Mouse (Mus musculus) embryonic facial prominence, embryonic 14.5 days (tissue): ENCODE results near the gene Tgfb3. TPM values are rescaled to one million over a fixed set of nuclear protein-coding genes. Genes with fewer than 3 reads are reported as not detected.

ENCODE experiments used
- ATAC-seq: fragments of 200-750 bp; cut with Nextera tagmentation; 2 replicates; pipeline ENCODE4 v1.8.0; 2017; ENCODE audit warnings: low read depth, moderate number of reproducible peaks, moderate TSS enrichment
- DNase-seq: peaks from one replicate; pipeline ENCODE4 v3.0.0-alpha.2; 2015; ENCODE audit warnings: low spot score
- H3K27ac ChIP-seq: fragments of 300-500 bp; sonication (generic); replicated peaks from 2 replicates; pipeline ENCODE4 v1.5.1; 2014; ENCODE audit warnings: low read depth, mild to moderate bottlenecking, low read length, moderate library complexity
- H3K27me3 ChIP-seq: fragments of 300-500 bp; sonication (generic); replicated peaks from 2 replicates; pipeline ENCODE4 v1.6.1; 2014; ENCODE audit warnings: low read length; ENCODE audit not compliant: control insufficient read depth, insufficient read depth
- H3K36me3 ChIP-seq: fragments of 300-500 bp; sonication (generic); 2 replicates; pipeline ENCODE4 v1.6.1; 2014; ENCODE audit warnings: low read length, mixed read lengths; ENCODE audit not compliant: control insufficient read depth, insufficient read depth
- H3K4me1 ChIP-seq: fragments of 300-500 bp; sonication (generic); 2 replicates; pipeline ENCODE4 v1.6.1; 2014; ENCODE audit warnings: antibody characterized with exemption, low read length; ENCODE audit not compliant: control insufficient read depth, insufficient read depth
- H3K4me2 ChIP-seq: fragments of 300-500 bp; sonication (generic); 2 replicates; pipeline ENCODE4 v1.6.1; 2014; ENCODE audit warnings: low read depth, mild to moderate bottlenecking, low read length, moderate library complexity, mixed read lengths
- H3K4me3 ChIP-seq: fragments of 300-500 bp; sonication (generic); 2 replicates; pipeline ENCODE4 v1.5.1; 2014; ENCODE audit warnings: low read depth, mild to moderate bottlenecking, low read length
- H3K9ac ChIP-seq: fragments of 300-500 bp; sonication (generic); 2 replicates; pipeline ENCODE4 v1.6.1; 2014; ENCODE audit warnings: low read depth, mild to moderate bottlenecking, low read length, moderate library complexity, mixed read lengths
- H3K9me3 ChIP-seq: fragments of 300-500 bp; sonication (generic); 2 replicates; pipeline ENCODE4 v1.6.1; 2016; ENCODE audit warnings: low read length; ENCODE audit not compliant: control insufficient read depth
- WGBS: fragments of 180-500 bp; shearing (Covaris S2); extraction: QIAGEN DNeasy Blood & Tissue Kit; methylation state at CpG from one replicate; pipeline ENCODE4 v1.1.7; 2014; 5-methylcytosine and 5-hydroxymethylcytosine counted together
- polyA plus RNA-seq: library from polyadenylated mRNA; unstranded; fragments of >200 nt; fragmentation: Nextera tagmentation; extraction: Ambion mirVana; gene quantifications from 2 replicates; pipeline ENCODE4 v1.2.1, GENCODE M21; 2014

Tgfb3 gene
- polyA plus RNA-seq, 1 experiment from 2014 or later = 59.4 TPM

DNA sequence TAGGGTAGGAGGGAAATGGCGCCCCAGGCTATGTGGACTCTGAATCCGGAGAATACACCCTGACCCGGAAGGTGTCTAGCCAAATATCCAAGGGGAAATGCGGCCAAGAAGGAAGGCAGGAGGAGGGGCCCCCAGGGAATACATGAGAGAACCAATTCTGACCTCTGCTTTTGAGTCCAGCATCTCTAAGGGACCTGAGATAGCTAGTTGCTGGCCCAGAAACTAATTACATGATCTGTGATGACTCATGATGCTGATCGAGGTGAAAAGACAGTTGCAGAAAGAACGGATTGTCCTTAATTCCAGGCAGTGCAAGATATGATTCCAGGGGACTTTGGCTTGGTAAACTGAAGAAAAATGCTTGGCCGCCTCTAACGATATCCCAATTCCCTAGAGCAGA lies 21.9 kb downstream of the Tgfb3 start:
- no peak overlapping the region for H3K4me3 ChIP-seq
- no peaks in the 10 kb centered on the region for H3K27me3 ChIP-seq
- no peak overlapping the region for H3K27ac ChIP-seq
- peaks cover 46% of the 10 kb centered on the region for H3K36me3 ChIP-seq
- DNase-seq = no peak
- no peak overlapping the region for H3K9ac ChIP-seq
- no peaks in the 10 kb centered on the region for H3K4me1 ChIP-seq
- 84% methylated on average over 8 of the region's 8 CpGs for WGBS
- H3K9me3 ChIP-seq = no peaks in the 10 kb centered on the region
- ATAC-seq = no peak
- H3K4me2 ChIP-seq = no peak overlapping the region

DNA sequence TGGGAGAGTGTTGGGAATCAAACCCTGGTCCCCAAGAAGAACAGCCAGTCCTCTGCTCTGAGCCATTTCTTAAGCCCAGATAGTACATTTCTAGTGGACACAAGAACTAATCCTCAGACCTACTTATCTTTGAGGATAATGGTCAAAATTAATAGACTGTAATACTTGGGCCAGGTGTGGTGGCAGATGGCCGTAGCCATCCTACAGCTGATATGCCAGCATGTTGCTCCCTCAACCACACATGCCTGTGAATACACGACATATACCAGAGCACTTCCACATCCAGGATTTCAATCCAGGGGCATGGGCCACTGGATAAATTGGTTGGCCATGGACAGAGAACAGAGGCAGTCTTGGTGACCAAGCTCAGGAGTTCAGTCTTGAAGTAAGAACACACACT lies 23.5 kb downstream of the Tgfb3 start:
- H3K4me3 ChIP-seq = no peak overlapping the region
- H3K9ac ChIP-seq = no peak overlapping the region
- H3K36me3 ChIP-seq = peaks cover 33% of the 10 kb centered on the region
- WGBS = 97% methylated on average over 2 of the region's 2 CpGs
- no peaks in the 10 kb centered on the region for H3K9me3 ChIP-seq
- H3K4me2 ChIP-seq = no peak overlapping the region
- H3K27ac ChIP-seq = no peak overlapping the region
- ATAC-seq (no peak), DNase-seq (no peak)
- no peaks in the 10 kb centered on the region for H3K27me3 ChIP-seq
- no peaks in the 10 kb centered on the region for H3K4me1 ChIP-seq

DNA sequence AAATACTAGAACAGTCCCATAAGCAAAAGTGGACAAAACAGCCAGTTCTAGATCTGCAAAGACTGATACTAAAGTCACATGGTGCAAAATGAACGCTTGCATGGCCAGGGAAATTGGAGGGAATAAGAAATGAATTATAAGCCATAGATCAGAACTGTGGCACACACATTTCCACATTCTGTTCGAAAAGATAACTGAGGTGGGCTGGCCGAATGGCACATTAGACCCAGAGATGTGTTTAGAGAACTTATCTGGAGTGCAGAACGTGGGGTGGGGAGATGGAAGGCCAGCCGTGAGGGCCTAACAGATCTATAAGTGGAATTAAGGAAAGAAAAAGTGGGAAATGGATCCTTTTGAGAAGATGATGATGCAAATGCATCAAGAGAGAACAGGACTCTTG lies 27.4 kb downstream of the Tgfb3 start:
- Histone ChIP-seq H3K27ac (no peak overlapping the region), H3K36me3 (peaks cover 10% of the 10 kb centered on the region), H3K9me3 (no peaks in the 10 kb centered on the region), H3K27me3 (no peaks in the 10 kb centered on the region), H3K4me3 (no peak overlapping the region), H3K4me1 (no peaks in the 10 kb centered on the region), H3K4me2 (no peak overlapping the region), H3K9ac (no peak overlapping the region)
- WGBS = 87% methylated on average over 5 of the region's 5 CpGs
- ATAC-seq (no peak), DNase-seq (no peak)

DNA sequence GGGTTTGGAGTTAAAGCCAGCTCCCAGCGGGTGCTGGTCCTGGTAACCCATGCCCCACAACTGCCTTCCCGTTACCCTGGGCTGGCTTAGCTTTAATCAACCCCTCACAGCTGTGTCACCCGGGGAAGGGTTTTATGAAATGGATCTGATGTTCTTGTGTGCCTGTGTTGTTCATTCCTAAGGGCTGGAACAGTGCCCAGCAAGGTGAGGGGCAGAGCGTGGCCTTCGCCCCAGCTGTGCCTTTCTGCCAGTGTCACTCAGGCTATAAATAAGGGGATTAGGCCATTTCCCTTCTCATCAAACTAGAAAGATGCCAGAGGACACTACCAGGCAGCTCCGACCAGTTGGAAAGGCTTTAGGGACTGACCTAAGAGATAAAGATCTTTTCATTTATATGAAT lies 29.0 kb downstream of the Tgfb3 start:
- no peaks in the 10 kb centered on the region for H3K9me3 ChIP-seq
- 72% methylated on average over 6 of the region's 6 CpGs for WGBS
- no peak overlapping the region for H3K4me2 ChIP-seq

DNA sequence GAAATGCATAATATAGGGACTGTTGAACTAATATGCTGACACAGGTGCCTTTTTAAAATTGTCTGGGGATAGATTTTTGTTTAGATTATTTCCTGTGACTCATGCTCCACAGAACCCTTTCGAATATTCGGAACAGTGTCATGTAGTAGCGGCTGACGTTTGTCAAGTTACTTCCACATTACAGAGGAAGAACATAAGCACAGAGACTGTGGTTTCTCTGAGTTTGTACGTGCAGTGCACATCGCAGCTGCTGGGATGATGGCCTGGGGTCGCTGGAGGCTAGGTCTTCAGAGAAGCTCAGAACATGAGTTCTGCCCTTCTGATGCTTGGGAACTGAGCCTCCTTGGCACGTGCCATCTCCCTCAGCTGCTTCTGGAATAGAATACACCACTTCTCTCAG lies 31.5 kb downstream of the Tgfb3 start:
- Histone ChIP-seq H3K27me3 (no peaks in the 10 kb centered on the region), H3K9me3 (no peaks in the 10 kb centered on the region), H3K4me3 (no peak overlapping the region), H3K36me3 (peaks cover 6% of the 10 kb centered on the region; the same call in 1 of the 2 replicates), H3K4me2 (no peak overlapping the region), H3K4me1 (no peaks in the 10 kb centered on the region), H3K9ac (no peak overlapping the region), H3K27ac (no peak overlapping the region)
- DNase-seq (no peak), ATAC-seq (no peak)
- WGBS = 83% methylated on average over 8 of the region's 8 CpGs

More for the DNA sequence above, 29.0 kb downstream of the Tgfb3 start:
- ATAC-seq (no peak), DNase-seq (peak; percentile 52)
- Histone ChIP-seq H3K36me3 (no peaks in the 10 kb centered on the region), H3K4me3 (no peak overlapping the region), H3K27ac (no peak overlapping the region), H3K9ac (no peak overlapping the region), H3K4me1 (no peaks in the 10 kb centered on the region), H3K27me3 (no peaks in the 10 kb centered on the region)

DNA sequence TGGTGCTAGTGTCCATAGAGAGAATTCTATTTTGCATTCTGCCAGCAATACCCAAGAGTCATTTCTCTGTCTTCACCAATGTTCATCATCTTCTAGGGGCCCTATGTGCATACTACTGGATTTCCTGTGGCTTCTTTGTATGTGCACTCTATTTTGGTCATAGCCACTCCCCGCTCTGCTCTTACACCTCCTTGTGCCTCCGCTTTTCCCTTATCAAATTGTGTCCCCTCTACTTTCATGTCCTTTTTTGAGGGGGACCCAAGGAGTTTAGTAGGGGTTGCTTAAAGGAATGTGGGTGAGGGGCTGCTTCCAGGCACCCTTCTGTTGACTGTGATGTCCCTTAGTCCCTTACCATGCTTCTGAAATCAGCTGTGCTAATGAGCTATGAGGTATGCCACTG lies 32.1 kb downstream of the Tgfb3 start:
- Histone ChIP-seq H3K4me3 (no peak overlapping the region), H3K36me3 (peaks cover 6% of the 10 kb centered on the region; the same call in 1 of the 2 replicates), H3K4me1 (no peaks in the 10 kb centered on the region), H3K9ac (no peak overlapping the region), H3K9me3 (no peaks in the 10 kb centered on the region), H3K27me3 (no peaks in the 10 kb centered on the region), H3K4me2 (no peak overlapping the region), H3K27ac (no peak overlapping the region)
- DNase-seq (no peak), ATAC-seq (no peak)
- WGBS = 93% methylated on average over 2 of the region's 2 CpGs

DNA sequence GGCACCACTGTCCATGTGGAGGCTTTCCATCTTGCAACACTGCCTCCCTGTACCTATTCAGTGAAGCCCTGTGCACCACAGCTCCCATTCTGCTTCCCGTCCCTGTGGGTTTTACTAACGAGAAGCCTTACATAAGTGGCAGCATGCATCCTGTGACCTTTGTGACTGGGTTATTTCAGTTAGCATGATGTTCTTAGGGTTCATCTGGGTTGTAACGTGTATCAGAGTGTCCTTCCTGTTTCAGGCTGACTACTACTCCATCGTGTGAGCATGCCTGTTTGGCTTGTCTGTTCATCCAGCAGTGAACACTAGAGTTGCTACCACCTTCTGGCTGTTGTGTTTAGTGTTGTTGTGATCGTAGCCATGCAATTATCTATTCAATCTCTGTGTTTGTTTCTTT lies 32.7 kb downstream of the Tgfb3 start:
- DNase-seq = no peak
- WGBS = 82% methylated on average over 5 of the region's 5 CpGs

DNA sequence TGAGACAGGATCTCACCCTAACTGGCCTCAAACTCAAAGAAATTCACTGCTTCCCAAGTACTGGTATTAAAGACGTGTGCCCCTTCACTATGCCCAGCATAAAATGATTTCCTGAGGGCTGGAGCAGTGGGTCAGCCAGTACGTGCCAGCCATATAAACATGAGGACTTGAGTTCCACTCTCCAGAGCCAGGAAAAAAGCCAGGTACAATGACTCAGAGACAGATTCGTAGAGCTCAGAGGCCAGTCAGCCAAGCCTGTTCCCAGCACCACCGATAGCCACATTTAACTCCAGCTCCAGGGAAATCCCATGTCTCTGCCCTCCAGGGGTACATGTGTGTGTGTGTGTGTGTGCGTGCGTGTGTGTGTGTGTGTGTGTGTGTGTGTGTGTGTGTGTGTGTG lies 39.1 kb downstream of the Tgfb3 start:
- H3K4me3 ChIP-seq = no peak overlapping the region
- no peak for ATAC-seq
- 95% methylated on average over 6 of the region's 6 CpGs for WGBS

More for the DNA sequence above, 32.7 kb downstream of the Tgfb3 start:
- no peak for ATAC-seq
- no peak overlapping the region for H3K4me3 ChIP-seq
- H3K4me2 ChIP-seq = no peak overlapping the region
- no peak overlapping the region for H3K27ac ChIP-seq
- no peaks in the 10 kb centered on the region for H3K27me3 ChIP-seq
- H3K9me3 ChIP-seq = no peaks in the 10 kb centered on the region
- H3K9ac ChIP-seq = no peak overlapping the region
- H3K36me3 ChIP-seq = peaks cover 6% of the 10 kb centered on the region; the same call in 1 of the 2 replicates
- H3K4me1 ChIP-seq = no peaks in the 10 kb centered on the region

DNA sequence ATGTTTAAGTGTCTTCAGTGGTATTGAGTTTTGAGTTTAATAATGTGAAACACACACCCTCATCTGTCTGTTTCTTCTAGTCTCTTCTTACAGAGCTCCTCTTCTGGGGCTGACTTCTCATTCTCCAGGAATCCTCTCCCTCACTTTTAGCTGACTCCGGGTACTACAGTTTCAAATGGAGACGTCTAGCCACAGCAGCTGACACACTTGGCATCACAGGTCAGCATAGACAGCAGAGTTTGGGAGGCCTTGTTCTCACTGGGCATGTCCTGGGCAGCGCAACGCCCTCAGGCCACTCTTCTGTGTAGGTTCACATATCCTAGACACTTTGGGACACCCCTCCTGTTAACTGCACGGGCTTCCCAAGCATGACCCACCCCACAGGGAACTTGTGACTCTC lies 39.8 kb downstream of the Tgfb3 start:
- Histone ChIP-seq H3K9ac (no peak overlapping the region), H3K4me1 (peaks cover 16% of the 10 kb centered on the region; the same call in 1 of the 2 replicates), H3K9me3 (no peaks in the 10 kb centered on the region), H3K27ac (no peak overlapping the region), H3K36me3 (peaks cover 6% of the 10 kb centered on the region; the same call in 1 of the 2 replicates), H3K27me3 (no peaks in the 10 kb centered on the region), H3K4me2 (no peak overlapping the region), H3K4me3 (no peak overlapping the region)
- WGBS = 61% methylated on average over 5 of the region's 5 CpGs
- ATAC-seq (no peak), DNase-seq (no peak)

More for the DNA sequence above, 39.1 kb downstream of the Tgfb3 start:
- Histone ChIP-seq H3K27me3 (no peaks in the 10 kb centered on the region), H3K9me3 (no peaks in the 10 kb centered on the region), H3K4me1 (peaks cover 16% of the 10 kb centered on the region; the same call in 1 of the 2 replicates), H3K4me2 (no peak overlapping the region), H3K9ac (no peak overlapping the region), H3K36me3 (peaks cover 6% of the 10 kb centered on the region; the same call in 1 of the 2 replicates), H3K27ac (no peak overlapping the region)
- DNase-seq = no peak
